Mouse (Mus musculus) intestine, embryonic 16.5 days (tissue): Measurements from ENCODE around the gene Cep250. TPM values are rescaled to one million over a fixed set of nuclear protein-coding genes. Genes with fewer than 3 reads are reported as not detected.

ENCODE experiments used
- ATAC-seq: fragments of 200-750 bp; cut with Nextera tagmentation; 2 replicates; pipeline ENCODE4 v1.8.0; 2017; ENCODE audit warnings: moderate TSS enrichment, moderate library complexity
- H3K27ac ChIP-seq: fragments of 300-500 bp; sonication (generic); 2 replicates; pipeline ENCODE4 v1.5.1; 2014; ENCODE audit warnings: mild to moderate bottlenecking, low read length
- H3K27me3 ChIP-seq: fragments of 300-500 bp; sonication (generic); replicated peaks from 2 replicates; pipeline ENCODE4 v1.6.1; 2014; ENCODE audit warnings: low read length, control low read depth, mixed read lengths; ENCODE audit not compliant: control insufficient read depth, insufficient read depth
- H3K36me3 ChIP-seq: fragments of 300-500 bp; sonication (generic); 2 replicates; pipeline ENCODE4 v1.6.1; 2014; ENCODE audit warnings: low read length, control low read depth; ENCODE audit not compliant: control insufficient read depth, insufficient read depth
- H3K4me1 ChIP-seq: fragments of 300-500 bp; sonication (generic); 2 replicates; pipeline ENCODE4 v1.6.1; 2014; ENCODE audit warnings: low read length, control low read depth, mixed read lengths; ENCODE audit not compliant: control insufficient read depth, insufficient read depth
- H3K4me2 ChIP-seq: fragments of 300-500 bp; sonication (generic); 2 replicates; pipeline ENCODE4 v1.6.1; 2014; ENCODE audit warnings: low read depth, low read length, control low read depth
- H3K4me3 ChIP-seq: fragments of 300-500 bp; sonication (generic); 2 replicates; pipeline ENCODE4 v1.5.1; 2014; ENCODE audit warnings: mild to moderate bottlenecking, low read length
- H3K9ac ChIP-seq: fragments of 300-500 bp; sonication (generic); 2 replicates; pipeline ENCODE4 v1.6.1; 2014; ENCODE audit warnings: low read depth, low read length
- H3K9me3 ChIP-seq: fragments of 300-500 bp; sonication (generic); 2 replicates; pipeline ENCODE4 v1.6.1; 2016; ENCODE audit warnings: low read length, control low read depth; ENCODE audit not compliant: control insufficient read depth
- WGBS: fragments of 180-500 bp; shearing (Covaris S2); extraction: QIAGEN DNeasy Blood & Tissue Kit; methylation state at CpG from one replicate; pipeline ENCODE4 v1.1.7; 2014; 5-methylcytosine and 5-hydroxymethylcytosine counted together
- polyA plus RNA-seq: library from polyadenylated mRNA; unstranded; fragments of >200 nt; fragmentation: Nextera tagmentation; extraction: Ambion mirVana; gene quantifications from 2 replicates; pipeline ENCODE4 v1.2.1, GENCODE M21; 2015

Cep250 gene
- polyA plus RNA-seq, 1 experiment from 2014 or later, result 12.7 TPM

DNA sequence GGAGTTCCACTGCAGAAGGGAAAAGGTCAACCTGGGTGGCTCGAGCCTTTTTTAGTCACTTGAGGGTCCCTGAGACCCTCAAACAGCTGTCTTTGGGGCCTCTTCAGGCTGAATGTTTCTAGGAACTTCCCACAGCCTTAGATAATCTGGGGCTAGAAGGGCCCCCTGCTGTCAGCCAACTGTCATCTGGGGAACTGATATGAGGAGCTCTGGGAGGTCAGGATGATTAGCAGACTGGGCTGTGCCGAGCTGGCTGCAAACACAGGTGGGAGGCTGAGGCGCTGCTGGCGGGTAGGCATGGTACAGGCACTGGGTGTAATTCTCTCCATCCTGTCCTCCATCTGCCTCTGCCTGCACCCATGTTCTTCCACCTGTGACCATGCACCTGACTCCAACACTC, 32.8 kb downstream of the Cep250 start:
- Histone ChIP-seq H3K4me1 (peaks cover 9% of the 10 kb centered on the region; the same call in 1 of the 2 replicates), H3K4me3 (no peak overlapping the region), H3K27ac (no peak overlapping the region), H3K36me3 (peaks cover 26% of the 10 kb centered on the region), H3K9ac (no peak overlapping the region), H3K27me3 (no peaks in the 10 kb centered on the region), H3K4me2 (no peak overlapping the region), H3K9me3 (no peaks in the 10 kb centered on the region)
- ATAC-seq, result peak; percentile 50; the same call in 1 of the 2 replicates
- 69% methylated on average over 4 of the region's 4 CpGs for WGBS

DNA sequence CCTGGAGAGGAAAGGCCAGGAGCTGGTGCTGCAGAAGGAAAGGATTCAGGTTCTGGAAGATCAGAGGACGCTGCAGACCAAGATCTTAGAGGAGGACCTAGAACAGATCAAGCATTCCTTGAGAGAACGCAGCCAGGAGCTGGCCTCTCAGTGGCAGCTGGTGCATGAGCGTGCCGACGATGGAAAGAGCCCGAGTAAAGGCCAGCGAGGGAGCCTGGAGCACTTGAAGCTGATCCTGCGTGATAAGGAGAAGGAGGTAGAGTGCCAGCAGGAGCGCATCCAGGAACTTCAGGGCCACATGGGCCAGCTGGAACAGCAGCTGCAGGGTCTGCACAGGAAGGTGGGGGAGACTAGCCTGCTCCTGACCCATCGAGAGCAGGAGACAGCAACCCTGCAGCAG, 34.9 kb downstream of the Cep250 start:
- Histone ChIP-seq H3K4me1 (peaks cover 9% of the 10 kb centered on the region; the same call in 1 of the 2 replicates), H3K27ac (no peak overlapping the region), H3K9me3 (no peaks in the 10 kb centered on the region), H3K27me3 (no peaks in the 10 kb centered on the region), H3K4me2 (no peak overlapping the region), H3K36me3 (peaks cover 22% of the 10 kb centered on the region), H3K9ac (0 out of 2 replicates have a peak overlapping the region, but pooled peaks have one; percentile 34), H3K4me3 (no peak overlapping the region)
- WGBS, result 88% methylated on average over 10 of the region's 10 CpGs
- no peak for ATAC-seq

DNA sequence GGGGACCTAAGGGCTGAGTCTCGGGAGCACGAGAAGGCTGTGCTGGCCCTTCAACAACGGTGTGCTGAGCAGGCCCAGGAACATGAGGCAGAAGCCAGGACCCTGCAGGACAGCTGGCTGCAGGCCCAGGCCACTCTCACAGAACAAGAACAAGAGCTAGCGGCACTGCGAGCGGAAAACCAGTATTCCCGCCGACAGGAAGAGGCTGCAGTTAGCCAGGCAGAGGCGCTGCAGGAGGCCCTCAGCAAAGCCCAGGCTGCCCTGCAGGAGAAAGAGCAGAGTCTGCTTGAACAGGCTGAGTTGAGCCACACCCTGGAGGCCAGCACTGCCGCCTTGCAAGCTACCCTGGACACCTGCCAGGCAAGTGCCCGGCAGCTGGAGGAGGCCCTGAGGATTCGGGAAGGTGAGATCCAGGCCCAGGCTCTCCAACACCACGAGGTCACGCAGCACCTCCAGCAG, 35.6 kb downstream of the Cep250 start:
- Histone ChIP-seq H3K4me2 (no peak overlapping the region), H3K36me3 (peaks cover 27% of the 10 kb centered on the region), H3K9ac (0 out of 2 replicates have a peak overlapping the region, but pooled peaks have one; percentile 34), H3K9me3 (no peaks in the 10 kb centered on the region), H3K4me3 (no peak overlapping the region), H3K27ac (peak overlapping the region; percentile 71), H3K4me1 (peaks cover 9% of the 10 kb centered on the region; the same call in 1 of the 2 replicates), H3K27me3 (no peaks in the 10 kb centered on the region)
- 73% methylated on average over 14 of the region's 14 CpGs for WGBS
- peak; percentile 94 for ATAC-seq

DNA sequence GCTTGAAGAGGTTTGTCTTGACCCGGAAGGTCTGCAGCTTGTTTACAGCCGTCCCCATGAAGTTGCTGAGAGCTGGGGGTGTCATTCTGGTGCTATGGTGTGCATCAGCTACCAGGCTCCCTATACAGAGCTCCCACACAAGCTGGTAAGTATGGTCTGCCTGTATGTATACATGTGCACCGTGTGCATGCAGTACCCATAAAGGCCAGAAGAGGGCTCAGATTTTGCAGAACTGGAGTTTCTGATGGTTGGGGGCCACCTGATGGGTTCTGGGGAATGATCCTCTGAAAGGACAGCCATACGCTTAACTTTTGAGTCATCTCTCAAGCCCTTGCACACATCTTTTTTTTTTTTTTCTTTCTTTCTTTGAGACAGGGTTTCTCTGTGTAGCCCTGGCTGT, 49.1 kb downstream of the Cep250 start:
- Histone ChIP-seq H3K27ac (no peak overlapping the region), H3K9me3 (0 out of 2 replicates have a peak, but pooled peaks cover 3% of the 10 kb centered on the region), H3K4me1 (peaks cover 7% of the 10 kb centered on the region; the same call in 1 of the 2 replicates), H3K36me3 (peaks cover under 1% of the 10 kb centered on the region; the same call in 1 of the 2 replicates), H3K4me2 (no peak overlapping the region), H3K9ac (no peak overlapping the region), H3K4me3 (no peak overlapping the region), H3K27me3 (no peaks in the 10 kb centered on the region)
- 92% methylated on average over 4 of the region's 4 CpGs for WGBS
- no peak for ATAC-seq

GRCm38 (mm10) chr2:156007888-156008532, 51.8 kb downstream of the Cep250 start, which contains the start of the genes 6430550D23Rik and Ergic3:
Gene 6430550D23Rik (minus strand): TSS chr2:156007977.
Gene Ergic3 (plus strand): TSS chr2:156008045.
- H3K4me3 ChIP-seq, result peak within 1 kb of the TSS; percentile 79
- under 1% methylated on average over 42 of the region's 45 CpGs for WGBS
- H3K36me3 ChIP-seq, result peaks cover 8% of the 10 kb centered on the region
- H3K9me3 ChIP-seq, result 0 out of 2 replicates have a peak, but pooled peaks cover 3% of the 10 kb centered on the region
- peak within 1 kb of the TSS; percentile 73 for H3K27ac ChIP-seq
- H3K27me3 ChIP-seq, result no peaks in the 10 kb centered on the region
- peak within 1 kb of the TSS; percentile 85 for H3K9ac ChIP-seq
- H3K4me1 ChIP-seq, result peaks cover 7% of the 10 kb centered on the region; the same call in 1 of the 2 replicates
- peak; percentile 100 for ATAC-seq
- H3K4me2 ChIP-seq, result peak within 1 kb of the TSS; percentile 76

- WGBS, result 80% methylated on average over 3 of the region's 3 CpGs
- no peaks in the 10 kb centered on the region; the same call in 1 of the 2 replicates for H3K4me1 ChIP-seq
- H3K4me2 ChIP-seq, result no peak overlapping the region
- H3K9ac ChIP-seq, result no peak overlapping the region
- H3K27ac ChIP-seq, result no peak overlapping the region
- no peaks in the 10 kb centered on the region for H3K9me3 ChIP-seq
- H3K36me3 ChIP-seq, result peaks cover 28% of the 10 kb centered on the region
- H3K4me3 ChIP-seq, result no peak overlapping the region
- ATAC-seq, result no peak
- no peaks in the 10 kb centered on the region for H3K27me3 ChIP-seq
Measured at GRCm38 (mm10) chr2:156018106-156018505, 61.8 kb downstream of the Cep250 start.

GRCm38 (mm10) chr2:156021219-156021618, 65.0 kb downstream of the Cep250 start:
- Histone ChIP-seq H3K9me3 (no peaks in the 10 kb centered on the region), H3K4me3 (no peak overlapping the region), H3K27me3 (no peaks in the 10 kb centered on the region), H3K9ac (no peak overlapping the region), H3K4me2 (no peak overlapping the region), H3K36me3 (peaks cover 18% of the 10 kb centered on the region), H3K4me1 (no peaks in the 10 kb centered on the region; the same call in 1 of the 2 replicates), H3K27ac (no peak overlapping the region)
- 83% methylated on average over 8 of the region's 8 CpGs for WGBS
- no peak for ATAC-seq

- Histone ChIP-seq H3K27me3 (no peaks in the 10 kb centered on the region), H3K9ac (no peak overlapping the region), H3K36me3 (peaks cover 14% of the 10 kb centered on the region), H3K9me3 (no peaks in the 10 kb centered on the region), H3K4me2 (no peak overlapping the region), H3K4me3 (no peak overlapping the region), H3K4me1 (no peaks in the 10 kb centered on the region; the same call in 1 of the 2 replicates), H3K27ac (no peak overlapping the region)
- no peak for ATAC-seq
- 87% methylated on average over 2 of the region's 2 CpGs for WGBS
Measured at GRCm38 (mm10) chr2:156021765-156022164, 65.5 kb downstream of the Cep250 start.

DNA sequence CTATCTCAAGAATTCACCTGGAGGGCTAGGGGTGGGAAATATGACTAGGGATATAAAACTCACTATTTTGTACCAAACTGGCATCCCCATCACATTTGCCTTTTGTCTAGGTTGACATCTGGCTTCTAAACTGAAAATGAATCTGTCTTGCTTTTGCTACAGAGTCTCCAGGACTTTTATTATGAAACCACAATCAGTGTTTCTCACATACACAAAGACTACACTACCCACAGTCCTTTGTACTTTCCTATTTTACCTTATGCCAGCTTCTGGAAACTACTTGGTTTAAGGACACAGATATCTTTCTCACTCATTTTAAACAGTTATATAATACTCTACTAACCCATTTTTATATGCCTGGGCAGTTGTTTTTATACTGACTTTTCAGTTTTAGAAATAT, 69.2 kb downstream of the Cep250 start:
- ATAC-seq, result no peak
- Histone ChIP-seq H3K9me3 (no peaks in the 10 kb centered on the region), H3K36me3 (no peaks in the 10 kb centered on the region), H3K4me2 (no peak overlapping the region), H3K27me3 (no peaks in the 10 kb centered on the region), H3K9ac (no peak overlapping the region), H3K4me1 (no peaks in the 10 kb centered on the region), H3K4me3 (no peak overlapping the region), H3K27ac (no peak overlapping the region)
